Mouse (Mus musculus): ENCODE data around the gene Cmtm5. TPM values are rescaled to one million over a fixed set of nuclear protein-coding genes. Genes with fewer than 3 reads are reported as not detected.

Gene Cmtm5
- polyA plus RNA-seq, 1 experiment, result not detected

GRCm38 (mm10) chr14:54938431-54939219, 2.6 kb downstream of the Cmtm5 start:
- Histone ChIP-seq H3K27me3 (ENCODE audit: control insufficient read depth, insufficient read depth, insufficient read length) (peaks cover 21% of the 10 kb centered on the region), H3K4me3 (ENCODE audit: insufficient read depth, poor library complexity, severe bottlenecking) (no peak overlapping the region), H3K36me3 (ENCODE audit: control insufficient read depth, insufficient read depth) (no peaks in the 10 kb centered on the region), H3K79me3 (ENCODE audit: low read depth) (no peaks in the 10 kb centered on the region), H3ac (ENCODE audit: control insufficient read depth, insufficient read length, low read depth) (no peak overlapping the region), H3K79me2 (ENCODE audit: control insufficient read depth, insufficient read depth) (no peaks in the 10 kb centered on the region)
- no peak for TF ChIP-seq MAX (IDR thresholded peaks at IDR 0.05)
- no peak for TF ChIP-seq CEBPB (IDR thresholded peaks at IDR 0.05; ENCODE audit: low read depth)
- no peak for TF ChIP-seq MYOG (IDR thresholded peaks at IDR 0.05; ENCODE audit: control insufficient read depth, extremely low read depth, insufficient read length)
- TF ChIP-seq MYOD1 (IDR thresholded peaks at IDR 0.05; ENCODE audit: control insufficient read depth, insufficient read length, low read depth), result no peak
- TF ChIP-seq FOSL1 (IDR thresholded peaks at IDR 0.05; ENCODE audit: insufficient read depth, low read length, poor library complexity, severe bottlenecking), result no peak
- TF ChIP-seq CTCF (IDR thresholded peaks at IDR 0.05; ENCODE audit: control insufficient read depth, insufficient read depth, insufficient read length), result no peak
- TF ChIP-seq USF1 (IDR thresholded peaks at IDR 0.05; ENCODE audit: low read depth), result no peak

- H3K79me2 ChIP-seq (ENCODE audit: control insufficient read depth, insufficient read depth), result no peaks in the 10 kb centered on the region
- H3K27me3 ChIP-seq (ENCODE audit: control insufficient read depth, insufficient read depth, insufficient read length), result peaks cover 26% of the 10 kb centered on the region
- TF ChIP-seq CTCF (IDR thresholded peaks at IDR 0.05; ENCODE audit: control insufficient read depth, insufficient read depth, insufficient read length), result no peak
- TF ChIP-seq MAX (IDR thresholded peaks at IDR 0.05), result no peak
- no peak for TF ChIP-seq MYOD1 (IDR thresholded peaks at IDR 0.05; ENCODE audit: control insufficient read depth, insufficient read length, low read depth)
- TF ChIP-seq USF1 (IDR thresholded peaks at IDR 0.05; ENCODE audit: low read depth), result no peak
- TF ChIP-seq MYOG (IDR thresholded peaks at IDR 0.05; ENCODE audit: control insufficient read depth, extremely low read depth, insufficient read length), result no peak
- no peak for TF ChIP-seq CEBPB (IDR thresholded peaks at IDR 0.05; ENCODE audit: low read depth)
- no peak for TF ChIP-seq FOSL1 (IDR thresholded peaks at IDR 0.05; ENCODE audit: insufficient read depth, low read length, poor library complexity, severe bottlenecking)
- no peaks in the 10 kb centered on the region for H3K36me3 ChIP-seq (ENCODE audit: control insufficient read depth, insufficient read depth)
- no peak overlapping the region for H3K4me3 ChIP-seq (ENCODE audit: insufficient read depth, poor library complexity, severe bottlenecking)
- no peaks in the 10 kb centered on the region for H3K79me3 ChIP-seq (ENCODE audit: low read depth)
- H3ac ChIP-seq (ENCODE audit: control insufficient read depth, insufficient read length, low read depth), result no peak overlapping the region
These were observed 3.5 kb downstream of the Cmtm5 start for GRCm38 (mm10) chr14:54939434-54940175.

GRCm38 (mm10) chr14:54940176-54940530, 4.1 kb downstream of the Cmtm5 start:
- TF ChIP-seq USF1 (IDR thresholded peaks at IDR 0.05; ENCODE audit: low read depth) (no peak), CTCF (IDR thresholded peaks at IDR 0.05; ENCODE audit: control insufficient read depth, insufficient read depth, insufficient read length) (no peak), CEBPB (IDR thresholded peaks at IDR 0.05; ENCODE audit: low read depth) (no peak), FOSL1 (IDR thresholded peaks at IDR 0.05; ENCODE audit: insufficient read depth, low read length, poor library complexity, severe bottlenecking) (no peak), MYOD1 (IDR thresholded peaks at IDR 0.05; ENCODE audit: control insufficient read depth, insufficient read length, low read depth) (no peak), MAX (IDR thresholded peaks at IDR 0.05) (no peak), MYOG (IDR thresholded peaks at IDR 0.05; ENCODE audit: control insufficient read depth, extremely low read depth, insufficient read length) (no peak)
- Histone ChIP-seq H3K36me3 (ENCODE audit: control insufficient read depth, insufficient read depth) (no peaks in the 10 kb centered on the region), H3K27me3 (ENCODE audit: control insufficient read depth, insufficient read depth, insufficient read length) (peaks cover 20% of the 10 kb centered on the region)

GRCm38 (mm10) chr14:54941024-54941978, 5.2 kb downstream of the Cmtm5 start:
- no peak overlapping the region for H3K4me3 ChIP-seq (ENCODE audit: insufficient read depth, poor library complexity, severe bottlenecking)
- TF ChIP-seq MYOG (IDR thresholded peaks at IDR 0.05; ENCODE audit: control insufficient read depth, extremely low read depth, insufficient read length), result no peak
- no peak for TF ChIP-seq CEBPB (IDR thresholded peaks at IDR 0.05; ENCODE audit: low read depth)
- no peak for TF ChIP-seq MAX (IDR thresholded peaks at IDR 0.05)
- no peak for TF ChIP-seq USF1 (IDR thresholded peaks at IDR 0.05; ENCODE audit: low read depth)
- TF ChIP-seq CTCF (IDR thresholded peaks at IDR 0.05; ENCODE audit: control insufficient read depth, insufficient read depth, insufficient read length), result no peak
- no peak for TF ChIP-seq FOSL1 (IDR thresholded peaks at IDR 0.05; ENCODE audit: insufficient read depth, low read length, poor library complexity, severe bottlenecking)
- TF ChIP-seq MYOD1 (IDR thresholded peaks at IDR 0.05; ENCODE audit: control insufficient read depth, insufficient read length, low read depth), result no peak
- H3ac ChIP-seq (ENCODE audit: control insufficient read depth, insufficient read length, low read depth), result no peak overlapping the region
- no peaks in the 10 kb centered on the region for H3K79me3 ChIP-seq (ENCODE audit: low read depth)
- no peaks in the 10 kb centered on the region for H3K36me3 ChIP-seq (ENCODE audit: control insufficient read depth, insufficient read depth)
- peaks cover 15% of the 10 kb centered on the region for H3K27me3 ChIP-seq (ENCODE audit: control insufficient read depth, insufficient read depth, insufficient read length)
- H3K79me2 ChIP-seq (ENCODE audit: control insufficient read depth, insufficient read depth), result no peaks in the 10 kb centered on the region

More at GRCm38 (mm10) chr14:54940176-54940530, 4.1 kb downstream of the Cmtm5 start:
- no peaks in the 10 kb centered on the region for H3K79me2 ChIP-seq (ENCODE audit: control insufficient read depth, insufficient read depth)
- no peak overlapping the region for H3K4me3 ChIP-seq (ENCODE audit: insufficient read depth, poor library complexity, severe bottlenecking)
- no peaks in the 10 kb centered on the region for H3K79me3 ChIP-seq (ENCODE audit: low read depth)
- H3ac ChIP-seq (ENCODE audit: control insufficient read depth, insufficient read length, low read depth), result no peak overlapping the region

- no peaks in the 10 kb centered on the region for H3K79me3 ChIP-seq (ENCODE audit: low read depth)
These were observed 6.4 kb downstream of the Cmtm5 start for GRCm38 (mm10) chr14:54942479-54942878.

More at GRCm38 (mm10) chr14:54942479-54942878, 6.4 kb downstream of the Cmtm5 start:
- Histone ChIP-seq H3K79me2 (ENCODE audit: control insufficient read depth, insufficient read depth) (no peaks in the 10 kb centered on the region), H3ac (ENCODE audit: control insufficient read depth, insufficient read length, low read depth) (no peak overlapping the region), H3K36me3 (ENCODE audit: control insufficient read depth, insufficient read depth) (no peaks in the 10 kb centered on the region), H3K27me3 (ENCODE audit: control insufficient read depth, insufficient read depth, insufficient read length) (peaks cover 13% of the 10 kb centered on the region), H3K4me3 (ENCODE audit: insufficient read depth, poor library complexity, severe bottlenecking) (no peak overlapping the region)
- TF ChIP-seq FOSL1 (IDR thresholded peaks at IDR 0.05; ENCODE audit: insufficient read depth, low read length, poor library complexity, severe bottlenecking) (no peak), CTCF (IDR thresholded peaks at IDR 0.05; ENCODE audit: control insufficient read depth, insufficient read depth, insufficient read length) (no peak), MAX (IDR thresholded peaks at IDR 0.05) (no peak), CEBPB (IDR thresholded peaks at IDR 0.05; ENCODE audit: low read depth) (no peak), USF1 (IDR thresholded peaks at IDR 0.05; ENCODE audit: low read depth) (no peak), MYOD1 (IDR thresholded peaks at IDR 0.05; ENCODE audit: control insufficient read depth, insufficient read length, low read depth) (no peak), MYOG (IDR thresholded peaks at IDR 0.05; ENCODE audit: control insufficient read depth, extremely low read depth, insufficient read length) (no peak)

Data from C2C12 (cell line).